Mouse (Mus musculus) bone marrow macrophage, adult 2 months (primary cell): Measurements from ENCODE around the gene Hist1h3f.
"Not testable (repeated sequence)": the region's sequence is repeated elsewhere in the genome, so short reads cannot be mapped to it uniquely, and the experiment has no call there.

Experiments
- CTCF ChIP-seq: IDR thresholded peaks from 2 replicates; pipeline ENCODE4 v1.5.1; 2012; ENCODE audit warnings: low read depth, mild to moderate bottlenecking, low read length, moderate library complexity
- POLR2A ChIP-seq: IDR thresholded peaks from 2 replicates; pipeline ENCODE4 v1.6.1; 2012; ENCODE audit warnings: mild to moderate bottlenecking, low read depth, low read length, borderline replicate concordance

DNA sequence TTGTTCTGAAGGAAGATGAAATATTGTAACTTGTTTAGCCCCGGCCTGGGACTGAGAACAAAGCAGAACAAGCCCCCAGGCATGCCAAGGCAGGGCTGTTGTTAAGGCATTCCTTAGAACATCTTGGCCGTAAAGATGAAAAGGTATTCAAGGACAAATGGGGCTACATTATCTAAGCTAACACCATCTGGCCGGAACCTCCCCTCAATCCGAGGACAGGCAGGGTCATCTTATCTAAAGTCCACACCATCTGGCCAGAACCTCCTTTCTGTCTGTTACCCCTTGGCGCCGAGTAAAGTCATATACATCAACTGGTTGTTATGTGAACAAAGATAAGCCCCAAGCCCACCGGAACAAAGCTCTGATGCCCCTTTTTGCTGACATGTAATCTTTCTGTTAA lies 48.0 kb downstream of the Hist1h3f start:
- not testable (repeated sequence) for TF ChIP-seq CTCF, POLR2A
